Mouse (Mus musculus): Measurements from ENCODE around the gene Fam207a. TPM values are rescaled to one million over a fixed set of nuclear protein-coding genes. Genes with fewer than 3 reads are reported as not detected.

Gene Fam207a
- polyA plus RNA-seq, 1 experiment from 2014 or later = 51.8 TPM

- peak; percentile 51 for DNase-seq (ENCODE audit: low spot score)
Measured at GRCm38 (mm10) chr10:77543226-77543625, 27.6 kb upstream of the Fam207a start.

GRCm38 (mm10) chr10:77541864-77542666 lies 26.5 kb upstream of the Fam207a start:
- Histone ChIP-seq H3K4me1 (no peaks in the 10 kb centered on the region), H3K27me3 (ENCODE audit: low read depth, poor library complexity, severe bottlenecking) (no peaks in the 10 kb centered on the region), H3K27ac (no peak overlapping the region), H3K4me3 (no peak overlapping the region), H3K9me3 (replicated peaks) (no peaks in the 10 kb centered on the region), H3K36me3 (no peaks in the 10 kb centered on the region)
- no peak for DNase-seq (ENCODE audit: low spot score)
- 81% methylated on average over 10 of the region's 10 CpGs for WGBS

More at GRCm38 (mm10) chr10:77543226-77543625, 27.6 kb upstream of the Fam207a start:
- Histone ChIP-seq H3K36me3 (no peaks in the 10 kb centered on the region), H3K4me1 (no peaks in the 10 kb centered on the region), H3K9me3 (replicated peaks) (no peaks in the 10 kb centered on the region), H3K27me3 (ENCODE audit: low read depth, poor library complexity, severe bottlenecking) (no peaks in the 10 kb centered on the region), H3K4me3 (no peak overlapping the region), H3K27ac (no peak overlapping the region)
- 46% methylated on average over 7 of the region's 7 CpGs for WGBS

- Histone ChIP-seq H3K27ac (no peak overlapping the region), H3K9me3 (replicated peaks) (no peaks in the 10 kb centered on the region), H3K36me3 (no peaks in the 10 kb centered on the region), H3K27me3 (ENCODE audit: low read depth, poor library complexity, severe bottlenecking) (no peaks in the 10 kb centered on the region), H3K4me1 (no peaks in the 10 kb centered on the region), H3K4me3 (no peak overlapping the region)
- DNase-seq (ENCODE audit: low spot score) = no peak
- WGBS = 89% methylated on average over 4 of the region's 4 CpGs
Measured at GRCm38 (mm10) chr10:77540576-77541102, 25.1 kb upstream of the Fam207a start.

- Histone ChIP-seq H3K9me3 (replicated peaks) (no peaks in the 10 kb centered on the region), H3K36me3 (no peaks in the 10 kb centered on the region), H3K4me1 (no peaks in the 10 kb centered on the region), H3K4me3 (no peak overlapping the region), H3K27me3 (ENCODE audit: low read depth, poor library complexity, severe bottlenecking) (no peaks in the 10 kb centered on the region), H3K27ac (no peak overlapping the region)
- DNase-seq (ENCODE audit: low spot score) = no peak
- WGBS = 91% methylated on average over 7 of the region's 7 CpGs
Measured at GRCm38 (mm10) chr10:77539320-77539945, 23.8 kb upstream of the Fam207a start.

- Histone ChIP-seq H3K36me3 (no peaks in the 10 kb centered on the region), H3K9me3 (replicated peaks) (no peaks in the 10 kb centered on the region), H3K4me3 (no peak overlapping the region), H3K27ac (no peak overlapping the region), H3K27me3 (ENCODE audit: low read depth, poor library complexity, severe bottlenecking) (no peaks in the 10 kb centered on the region), H3K4me1 (peaks cover 13% of the 10 kb centered on the region)
- DNase-seq (ENCODE audit: low spot score) = no peak
- 88% methylated on average over 11 of the region's 11 CpGs for WGBS
Measured at GRCm38 (mm10) chr10:77537215-77538209, 21.9 kb upstream of the Fam207a start.

- Histone ChIP-seq H3K4me3 (no peak overlapping the region), H3K4me1 (peaks cover 13% of the 10 kb centered on the region), H3K27ac (no peak overlapping the region), H3K27me3 (ENCODE audit: low read depth, poor library complexity, severe bottlenecking) (no peaks in the 10 kb centered on the region), H3K9me3 (replicated peaks) (no peaks in the 10 kb centered on the region), H3K36me3 (no peaks in the 10 kb centered on the region)
- 81% methylated on average over 8 of the region's 8 CpGs for WGBS
- no peak for DNase-seq (ENCODE audit: low spot score)
Measured at GRCm38 (mm10) chr10:77536727-77537126, 21.1 kb upstream of the Fam207a start.

GRCm38 (mm10) chr10:77532020-77532413 lies 16.4 kb upstream of the Fam207a start:
- 91% methylated on average over 1 of the region's 1 CpGs for WGBS
- Histone ChIP-seq H3K4me3 (no peak overlapping the region), H3K4me1 (peaks cover 13% of the 10 kb centered on the region), H3K27me3 (ENCODE audit: low read depth, poor library complexity, severe bottlenecking) (no peaks in the 10 kb centered on the region), H3K36me3 (no peaks in the 10 kb centered on the region), H3K27ac (no peak overlapping the region), H3K9me3 (replicated peaks) (no peaks in the 10 kb centered on the region)
- no peak for DNase-seq (ENCODE audit: low spot score)

GRCm38 (mm10) chr10:77531026-77532019 lies 15.7 kb upstream of the Fam207a start:
- H3K27ac ChIP-seq = no peak overlapping the region
- H3K36me3 ChIP-seq = no peaks in the 10 kb centered on the region

GRCm38 (mm10) chr10:77530140-77530539 lies 14.6 kb upstream of the Fam207a start, which contains the start of gene Itgb2:
Itgb2 (plus strand) TSS chr10:77530252.
- whole genome bisulfite sequencing = 69% methylated on average over 9 of the region's 9 CpGs
- no peak for DNase-seq (ENCODE audit: low spot score)
- H3K9me3 ChIP-seq (replicated peaks) = no peaks in the 10 kb centered on the region
- peaks cover 13% of the 10 kb centered on the region for H3K4me1 ChIP-seq
- no peaks in the 10 kb centered on the region for H3K27me3 ChIP-seq (ENCODE audit: low read depth, poor library complexity, severe bottlenecking)
- H3K4me3 ChIP-seq = no peak within 1 kb of the TSS
- no peaks in the 10 kb centered on the region for H3K36me3 ChIP-seq
- H3K27ac ChIP-seq = no peak within 1 kb of the TSS

More at GRCm38 (mm10) chr10:77531026-77532019, 15.7 kb upstream of the Fam207a start:
- Histone ChIP-seq H3K4me3 (no peak overlapping the region), H3K27me3 (ENCODE audit: low read depth, poor library complexity, severe bottlenecking) (no peaks in the 10 kb centered on the region), H3K4me1 (peaks cover 13% of the 10 kb centered on the region), H3K9me3 (replicated peaks) (no peaks in the 10 kb centered on the region)
- no peak for DNase-seq (ENCODE audit: low spot score)
- WGBS = 81% methylated on average over 6 of the region's 6 CpGs

- 92% methylated on average over 6 of the region's 6 CpGs for WGBS
- Histone ChIP-seq H3K27ac (no peak overlapping the region), H3K4me1 (peaks cover 7% of the 10 kb centered on the region), H3K4me3 (no peak overlapping the region), H3K36me3 (no peaks in the 10 kb centered on the region), H3K9me3 (replicated peaks) (no peaks in the 10 kb centered on the region), H3K27me3 (ENCODE audit: low read depth, poor library complexity, severe bottlenecking) (0 out of 2 replicates have a peak, but pooled peaks cover 6% of the 10 kb centered on the region)
- DNase-seq (ENCODE audit: low spot score) = no peak
Measured at GRCm38 (mm10) chr10:77528634-77529033, 13.0 kb upstream of the Fam207a start.

- no peak overlapping the region for H3K4me3 ChIP-seq
- 69% methylated on average over 2 of the region's 2 CpGs for WGBS
- H3K27ac ChIP-seq = no peak overlapping the region
- peaks cover 17% of the 10 kb centered on the region for H3K4me1 ChIP-seq
- H3K27me3 ChIP-seq (ENCODE audit: low read depth, poor library complexity, severe bottlenecking) = 0 out of 2 replicates have a peak, but pooled peaks cover 20% of the 10 kb centered on the region
- H3K9me3 ChIP-seq (replicated peaks) = no peaks in the 10 kb centered on the region
- DNase-seq (ENCODE audit: low spot score) = no peak
- no peaks in the 10 kb centered on the region for H3K36me3 ChIP-seq
Measured at GRCm38 (mm10) chr10:77526488-77526887, 10.9 kb upstream of the Fam207a start.

Measured in limb, embryonic 10.5 days (tissue).